Mouse (Mus musculus): ENCODE data around the gene Inhbb. TPM values are rescaled to one million over a fixed set of nuclear protein-coding genes. Genes with fewer than 3 reads are reported as not detected.

Inhbb gene
- polyA plus RNA-seq, 1 experiment: 19.2 TPM

GRCm38 (mm10) chr1:119456671-119457527 lies 34.9 kb upstream of the Inhbb start:
- H3K27me3 ChIP-seq (ENCODE audit: control insufficient read depth, insufficient read depth, insufficient read length): no peaks in the 10 kb centered on the region
- no peaks in the 10 kb centered on the region for H3K36me3 ChIP-seq (ENCODE audit: control insufficient read depth, insufficient read depth)
- no peaks in the 10 kb centered on the region for H3K79me2 ChIP-seq (ENCODE audit: control insufficient read depth, insufficient read depth)
- no peak overlapping the region for H3ac ChIP-seq (ENCODE audit: control insufficient read depth, insufficient read length, low read depth)
- TF ChIP-seq MYOD1 (IDR thresholded peaks at IDR 0.05; ENCODE audit: control insufficient read depth, insufficient read length, low read depth) (no peak), MAX (IDR thresholded peaks at IDR 0.05) (no peak), CTCF (IDR thresholded peaks at IDR 0.05; ENCODE audit: control insufficient read depth, insufficient read depth, insufficient read length) (no peak), FOSL1 (IDR thresholded peaks at IDR 0.05; ENCODE audit: insufficient read depth, low read length, poor library complexity, severe bottlenecking) (no peak), USF1 (IDR thresholded peaks at IDR 0.05; ENCODE audit: low read depth) (no peak), MYOG (IDR thresholded peaks at IDR 0.05; ENCODE audit: control insufficient read depth, extremely low read depth, insufficient read length) (no peak), CEBPB (IDR thresholded peaks at IDR 0.05; ENCODE audit: low read depth) (no peak)
- no peaks in the 10 kb centered on the region for H3K79me3 ChIP-seq (ENCODE audit: low read depth)
- no peak overlapping the region for H3K4me3 ChIP-seq (ENCODE audit: insufficient read depth, poor library complexity, severe bottlenecking)

GRCm38 (mm10) chr1:119453731-119454130 lies 31.7 kb upstream of the Inhbb start:
- Histone ChIP-seq H3K36me3 (ENCODE audit: control insufficient read depth, insufficient read depth) (no peaks in the 10 kb centered on the region), H3K4me3 (ENCODE audit: insufficient read depth, poor library complexity, severe bottlenecking) (no peak overlapping the region), H3K27me3 (ENCODE audit: control insufficient read depth, insufficient read depth, insufficient read length) (no peaks in the 10 kb centered on the region), H3ac (ENCODE audit: control insufficient read depth, insufficient read length, low read depth) (no peak overlapping the region), H3K79me2 (ENCODE audit: control insufficient read depth, insufficient read depth) (no peaks in the 10 kb centered on the region), H3K79me3 (ENCODE audit: low read depth) (no peaks in the 10 kb centered on the region)
- TF ChIP-seq FOSL1 (IDR thresholded peaks at IDR 0.05; ENCODE audit: insufficient read depth, low read length, poor library complexity, severe bottlenecking): no peak
- no peak for TF ChIP-seq MAX (IDR thresholded peaks at IDR 0.05)
- no peak for TF ChIP-seq USF1 (IDR thresholded peaks at IDR 0.05; ENCODE audit: low read depth)
- no peak for TF ChIP-seq CTCF (IDR thresholded peaks at IDR 0.05; ENCODE audit: control insufficient read depth, insufficient read depth, insufficient read length)

GRCm38 (mm10) chr1:119451417-119451816 lies 29.4 kb upstream of the Inhbb start:
- H3K27me3 ChIP-seq (ENCODE audit: control insufficient read depth, insufficient read depth, insufficient read length): no peaks in the 10 kb centered on the region
- no peak overlapping the region for H3K4me3 ChIP-seq (ENCODE audit: insufficient read depth, poor library complexity, severe bottlenecking)
- TF ChIP-seq MYOD1 (IDR thresholded peaks at IDR 0.05; ENCODE audit: control insufficient read depth, insufficient read length, low read depth) (no peak), USF1 (IDR thresholded peaks at IDR 0.05; ENCODE audit: low read depth) (no peak), FOSL1 (IDR thresholded peaks at IDR 0.05; ENCODE audit: insufficient read depth, low read length, poor library complexity, severe bottlenecking) (no peak), CEBPB (IDR thresholded peaks at IDR 0.05; ENCODE audit: low read depth) (no peak), MAX (IDR thresholded peaks at IDR 0.05) (no peak), CTCF (IDR thresholded peaks at IDR 0.05; ENCODE audit: control insufficient read depth, insufficient read depth, insufficient read length) (no peak), MYOG (IDR thresholded peaks at IDR 0.05; ENCODE audit: control insufficient read depth, extremely low read depth, insufficient read length) (no peak)
- H3K79me3 ChIP-seq (ENCODE audit: low read depth): no peaks in the 10 kb centered on the region
- no peak overlapping the region for H3ac ChIP-seq (ENCODE audit: control insufficient read depth, insufficient read length, low read depth)
- no peaks in the 10 kb centered on the region for H3K79me2 ChIP-seq (ENCODE audit: control insufficient read depth, insufficient read depth)
- H3K36me3 ChIP-seq (ENCODE audit: control insufficient read depth, insufficient read depth): no peaks in the 10 kb centered on the region

GRCm38 (mm10) chr1:119450651-119451345 lies 28.8 kb upstream of the Inhbb start:
- H3K79me3 ChIP-seq (ENCODE audit: low read depth): no peaks in the 10 kb centered on the region

GRCm38 (mm10) chr1:119446753-119447283 lies 24.8 kb upstream of the Inhbb start:
- Histone ChIP-seq H3K79me2 (ENCODE audit: control insufficient read depth, insufficient read depth) (no peaks in the 10 kb centered on the region), H3K36me3 (ENCODE audit: control insufficient read depth, insufficient read depth) (no peaks in the 10 kb centered on the region), H3ac (ENCODE audit: control insufficient read depth, insufficient read length, low read depth) (no peak overlapping the region), H3K79me3 (ENCODE audit: low read depth) (no peaks in the 10 kb centered on the region), H3K27me3 (ENCODE audit: control insufficient read depth, insufficient read depth, insufficient read length) (no peaks in the 10 kb centered on the region), H3K4me3 (ENCODE audit: insufficient read depth, poor library complexity, severe bottlenecking) (no peak overlapping the region)
- TF ChIP-seq CEBPB (IDR thresholded peaks at IDR 0.05; ENCODE audit: low read depth) (no peak), USF1 (IDR thresholded peaks at IDR 0.05; ENCODE audit: low read depth) (no peak), CTCF (IDR thresholded peaks at IDR 0.05; ENCODE audit: control insufficient read depth, insufficient read depth, insufficient read length) (no peak), FOSL1 (IDR thresholded peaks at IDR 0.05; ENCODE audit: insufficient read depth, low read length, poor library complexity, severe bottlenecking) (no peak), MYOG (IDR thresholded peaks at IDR 0.05; ENCODE audit: control insufficient read depth, extremely low read depth, insufficient read length) (no peak), MAX (IDR thresholded peaks at IDR 0.05) (no peak), MYOD1 (IDR thresholded peaks at IDR 0.05; ENCODE audit: control insufficient read depth, insufficient read length, low read depth) (no peak)

More at GRCm38 (mm10) chr1:119450651-119451345, 28.8 kb upstream of the Inhbb start:
- H3ac ChIP-seq (ENCODE audit: control insufficient read depth, insufficient read length, low read depth): no peak overlapping the region
- H3K79me2 ChIP-seq (ENCODE audit: control insufficient read depth, insufficient read depth): no peaks in the 10 kb centered on the region
- H3K27me3 ChIP-seq (ENCODE audit: control insufficient read depth, insufficient read depth, insufficient read length): no peaks in the 10 kb centered on the region
- no peak overlapping the region for H3K4me3 ChIP-seq (ENCODE audit: insufficient read depth, poor library complexity, severe bottlenecking)
- no peak for TF ChIP-seq USF1 (IDR thresholded peaks at IDR 0.05; ENCODE audit: low read depth)
- no peak for TF ChIP-seq FOSL1 (IDR thresholded peaks at IDR 0.05; ENCODE audit: insufficient read depth, low read length, poor library complexity, severe bottlenecking)
- no peak for TF ChIP-seq CEBPB (IDR thresholded peaks at IDR 0.05; ENCODE audit: low read depth)
- no peak for TF ChIP-seq CTCF (IDR thresholded peaks at IDR 0.05; ENCODE audit: control insufficient read depth, insufficient read depth, insufficient read length)
- no peak for TF ChIP-seq MYOD1 (IDR thresholded peaks at IDR 0.05; ENCODE audit: control insufficient read depth, insufficient read length, low read depth)
- no peak for TF ChIP-seq MYOG (IDR thresholded peaks at IDR 0.05; ENCODE audit: control insufficient read depth, extremely low read depth, insufficient read length)
- no peak for TF ChIP-seq MAX (IDR thresholded peaks at IDR 0.05)
- no peaks in the 10 kb centered on the region for H3K36me3 ChIP-seq (ENCODE audit: control insufficient read depth, insufficient read depth)

Data from C2C12 (cell line).